Mouse (Mus musculus) spleen, adult 2 months (tissue): ENCODE results near the gene Gfral. TPM values are rescaled to one million over a fixed set of nuclear protein-coding genes. Genes with fewer than 3 reads are reported as not detected.

Experiments
- DNase-seq, 2 experiments: peaks; one replicate each; pipeline versions ENCODE4 v3.0.0 to v3.0.0-alpha.2; 2012 to 2021; ENCODE audit warnings: low spot score in 2 of 2, low read depth in 1 of 2
- H3K27ac ChIP-seq: fragments of 200-500 bp; 2 replicates; pipeline ENCODE4 v1.5.1; 2012; ENCODE audit warnings: low read length, inconsistent platforms; ENCODE audit not compliant: insufficient read depth
- H3K27me3 ChIP-seq: fragments of 200-500 bp; 2 replicates; pipeline ENCODE4 v1.6.1; 2012; ENCODE audit warnings: mild to moderate bottlenecking, moderate library complexity, low read length, inconsistent platforms; ENCODE audit not compliant: control insufficient read depth, insufficient read depth
- H3K36me3 ChIP-seq: fragments of 200-500 bp; 2 replicates; pipeline ENCODE4 v1.6.1; 2012; ENCODE audit warnings: mild to moderate bottlenecking, low read length, inconsistent platforms; ENCODE audit not compliant: control insufficient read depth, insufficient read depth
- H3K4me1 ChIP-seq: fragments of 200-500 bp; 2 replicates; pipeline ENCODE4 v1.6.1; 2011; ENCODE audit warnings: inconsistent platforms; ENCODE audit not compliant: control insufficient read depth, insufficient read depth, insufficient read length
- H3K4me3 ChIP-seq: fragments of 200-500 bp; 2 replicates; pipeline ENCODE4 v1.5.1; 2011; ENCODE audit warnings: mild to moderate bottlenecking, inconsistent platforms; ENCODE audit not compliant: insufficient read depth, insufficient read length; ENCODE audit errors: extremely low read depth
- CTCF ChIP-seq: fragments of 200-500 bp; IDR thresholded peaks from 2 replicates; pipeline ENCODE4 v1.5.1; 2011; ENCODE audit warnings: mild to moderate bottlenecking, inconsistent platforms; ENCODE audit not compliant: insufficient read depth, insufficient read length, insufficient replicate concordance; ENCODE audit errors: extremely low read depth
- POLR2A ChIP-seq: fragments of 200-500 bp; IDR thresholded peaks from 2 replicates; pipeline ENCODE4 v1.6.1; 2011; ENCODE audit warnings: low read depth, low read length, inconsistent platforms
- WGBS: fragments of 180-500 bp; shearing (Covaris S2); methylation state at CpG from one replicate; pipeline ENCODE4 v1.1.7; 2018; 5-methylcytosine and 5-hydroxymethylcytosine counted together
- polyA plus RNA-seq: library from polyadenylated mRNA; depleted of rRNA; stranded (reverse); fragments of >200 nt; gene quantifications from 2 replicates; pipeline ENCODE4 v1.2.3, GENCODE M21; 2012

Gfral gene
- polyA plus RNA-seq, 1 experiment = not detected

DNA sequence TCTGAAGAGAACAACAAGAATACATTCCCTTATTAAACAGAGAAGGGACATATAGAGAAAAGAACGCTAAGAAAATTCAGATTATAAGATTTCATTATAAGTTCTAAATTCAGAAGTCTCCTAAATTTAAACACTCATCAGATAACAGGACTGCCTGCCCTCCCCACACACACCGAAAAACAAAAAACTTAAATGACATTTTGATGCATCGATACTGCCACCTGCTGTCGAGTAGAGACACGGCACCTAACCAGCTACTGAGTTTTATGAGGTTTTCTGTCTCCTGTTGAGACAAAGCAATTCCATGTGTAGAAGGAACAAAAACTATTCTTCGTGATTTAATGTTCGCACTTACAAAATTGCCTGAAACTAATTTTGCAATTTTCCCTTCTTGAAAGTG, 23.2 kb upstream of the Gfral start:
- DNase-seq = peak; percentile 11 to 29
- WGBS = 2% methylated on average over 7 of the region's 7 CpGs

DNA sequence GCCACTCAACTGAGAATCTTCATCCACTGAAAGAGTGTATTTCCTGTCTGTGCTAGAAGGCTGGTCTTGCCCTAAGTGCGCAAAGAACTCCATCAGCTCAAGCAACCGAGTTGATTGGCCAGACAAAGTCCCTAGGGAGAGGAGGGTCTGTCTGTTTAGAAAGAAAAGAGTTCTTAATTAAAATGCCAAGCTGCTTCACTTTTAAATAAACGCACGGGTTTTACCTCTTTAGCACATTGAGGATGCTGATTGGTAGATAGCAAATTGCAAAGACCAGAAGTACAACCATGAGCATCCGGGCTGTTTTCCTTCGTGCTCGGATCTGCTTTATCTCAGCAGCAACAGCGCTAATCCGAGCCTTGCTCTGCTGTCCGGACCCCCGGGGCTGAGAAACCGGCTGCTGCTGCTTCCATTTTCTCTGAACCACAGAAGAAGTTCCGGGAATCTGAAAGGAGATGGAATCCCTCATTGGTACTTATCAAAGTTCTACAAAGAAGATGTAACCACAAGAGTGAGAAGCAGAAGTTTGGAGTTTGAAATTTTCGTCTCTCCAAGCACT, 22.6 kb upstream of the Gfral start:
- DNase-seq = no peak
- TF ChIP-seq CTCF = no peak
- no peak for TF ChIP-seq POLR2A
- Histone ChIP-seq H3K4me1 (no peaks in the 10 kb centered on the region), H3K27me3 (no peaks in the 10 kb centered on the region), H3K4me3 (no peak overlapping the region), H3K36me3 (no peaks in the 10 kb centered on the region), H3K27ac (no peak overlapping the region)
- WGBS = 6% methylated on average over 14 of the region's 14 CpGs

More for the DNA sequence above, 23.2 kb upstream of the Gfral start:
- Histone ChIP-seq H3K4me3 (no peak overlapping the region), H3K27me3 (no peaks in the 10 kb centered on the region), H3K36me3 (no peaks in the 10 kb centered on the region), H3K27ac (no peak overlapping the region), H3K4me1 (no peaks in the 10 kb centered on the region)
- TF ChIP-seq POLR2A (no peak), CTCF (peak; percentile 21; the same call in 1 of the 2 replicates)

DNA sequence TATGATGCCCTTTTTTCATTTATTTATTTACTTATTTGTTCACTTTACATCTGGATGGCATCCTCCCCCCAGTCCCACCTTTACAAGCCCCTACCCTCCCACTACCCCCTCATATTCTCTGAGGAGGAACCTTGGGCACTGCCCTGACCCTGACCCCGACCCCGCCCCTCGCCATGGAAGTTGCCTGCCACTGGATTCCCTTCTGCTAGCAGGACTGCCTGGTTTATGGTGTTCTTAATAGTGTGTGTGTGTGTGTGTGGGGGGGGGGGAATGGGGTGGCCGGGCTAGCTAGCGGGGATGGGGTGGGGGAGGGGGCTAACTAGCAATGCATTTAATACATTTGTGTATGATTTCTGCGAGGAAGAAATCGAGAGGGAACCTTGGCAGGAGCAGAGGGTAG, 21.4 kb upstream of the Gfral start:
- Histone ChIP-seq H3K27me3 (no peaks in the 10 kb centered on the region), H3K36me3 (no peaks in the 10 kb centered on the region), H3K27ac (no peak overlapping the region), H3K4me3 (no peak overlapping the region), H3K4me1 (peaks cover 4% of the 10 kb centered on the region; the same call in 1 of the 2 replicates)
- 75% methylated on average over 7 of the region's 7 CpGs for WGBS
- TF ChIP-seq CTCF = no peak
- no peak for TF ChIP-seq POLR2A
- no peak for DNase-seq

DNA sequence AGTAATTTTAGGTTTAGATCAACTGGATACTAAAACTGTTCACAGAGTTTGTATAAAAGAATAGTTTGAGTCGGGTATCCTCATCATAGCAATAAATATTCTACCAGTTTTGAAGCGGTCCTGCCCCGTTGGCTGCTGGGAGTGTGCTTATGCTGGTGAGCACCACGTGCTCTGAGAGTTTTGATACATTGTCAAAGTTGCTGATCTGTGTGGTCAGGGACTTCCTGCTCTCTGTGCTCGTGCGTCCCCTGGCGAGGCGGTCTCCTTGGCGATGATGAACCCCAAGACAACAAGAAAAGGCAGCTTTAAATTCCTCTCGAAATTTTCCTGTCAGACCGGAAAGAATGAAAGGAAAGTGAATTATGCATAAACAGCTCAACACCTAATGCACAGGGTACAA, 16.9 kb upstream of the Gfral start:
- H3K4me3 ChIP-seq = no peak overlapping the region; the same call in 1 of the 2 replicates
- H3K27ac ChIP-seq = no peak overlapping the region
- peaks cover 4% of the 10 kb centered on the region; the same call in 1 of the 2 replicates for H3K4me1 ChIP-seq
- 8% methylated on average over 11 of the region's 11 CpGs for WGBS
- no peaks in the 10 kb centered on the region for H3K27me3 ChIP-seq
- no peaks in the 10 kb centered on the region for H3K36me3 ChIP-seq
- TF ChIP-seq CTCF = no peak
- no peak for TF ChIP-seq POLR2A
- peak; percentile 5 to 19 for DNase-seq

DNA sequence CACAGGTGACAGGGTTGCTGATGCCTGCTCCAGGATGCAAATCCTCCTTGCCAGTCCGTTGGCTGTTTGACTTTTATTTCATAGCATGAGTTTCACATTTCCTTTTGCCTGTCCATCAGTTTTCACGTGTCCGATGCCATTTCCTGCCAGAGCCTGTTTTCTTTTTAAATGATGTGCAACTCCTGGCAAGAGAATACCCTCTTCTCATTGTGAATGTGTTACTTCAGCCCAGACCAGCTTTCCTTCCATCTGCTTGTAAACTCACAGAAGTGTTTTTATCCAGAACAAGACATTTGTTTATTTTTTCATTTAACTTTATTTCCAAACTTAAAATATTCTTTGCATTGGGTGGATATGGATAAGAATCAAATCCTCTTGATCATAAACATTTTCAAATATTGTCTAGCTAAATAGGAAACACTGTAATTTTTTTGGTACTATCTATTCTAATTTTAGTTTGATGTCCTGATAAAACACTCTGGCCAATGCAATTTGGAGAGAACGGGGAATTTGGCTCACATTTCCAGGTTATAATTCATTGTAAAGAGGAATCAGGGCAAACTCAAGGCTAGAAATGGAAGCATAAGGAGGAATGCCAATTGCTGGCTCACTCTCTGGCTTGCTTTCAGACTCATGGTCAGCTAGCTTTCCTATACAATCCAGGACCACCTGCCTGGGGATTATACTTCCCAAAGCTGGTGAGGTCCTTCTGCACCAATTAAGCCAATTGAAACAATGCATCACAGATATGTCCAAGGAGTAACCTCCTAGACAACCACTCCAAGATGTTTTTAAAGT, 3.9 kb upstream of the Gfral start:
- no peaks in the 10 kb centered on the region for H3K36me3 ChIP-seq
- TF ChIP-seq POLR2A (no peak), CTCF (no peak)
- H3K4me3 ChIP-seq = no peak overlapping the region
- 67% methylated on average over 4 of the region's 4 CpGs for WGBS
- DNase-seq = no peak
- H3K4me1 ChIP-seq = no peaks in the 10 kb centered on the region
- no peaks in the 10 kb centered on the region for H3K27me3 ChIP-seq
- no peak overlapping the region for H3K27ac ChIP-seq

DNA sequence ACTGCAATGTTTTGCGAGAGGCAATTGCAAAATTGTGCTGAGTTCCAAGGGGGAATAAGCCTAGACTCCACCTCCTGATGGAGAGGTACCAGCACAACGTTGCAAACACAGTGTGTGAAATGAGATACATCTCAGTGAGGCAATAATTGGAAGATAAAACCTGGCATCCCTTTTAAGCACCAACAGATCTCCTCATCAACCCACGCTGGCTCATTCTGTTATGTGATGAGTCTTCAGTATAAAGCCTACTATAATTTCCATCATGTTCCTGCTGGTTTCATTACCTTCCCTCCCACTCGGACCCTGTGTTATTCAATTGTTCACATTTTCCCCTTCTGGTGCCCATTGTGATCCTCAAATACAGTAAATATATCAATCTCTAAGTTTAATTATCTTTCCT, 1.2 kb upstream of the Gfral start:
- Histone ChIP-seq H3K27me3 (no peaks in the 10 kb centered on the region), H3K36me3 (no peaks in the 10 kb centered on the region), H3K27ac (no peak overlapping the region), H3K4me3 (no peak overlapping the region), H3K4me1 (no peaks in the 10 kb centered on the region)
- TF ChIP-seq CTCF (no peak), POLR2A (no peak)
- no peak for DNase-seq
- WGBS = 74% methylated on average over 4 of the region's 4 CpGs

DNA sequence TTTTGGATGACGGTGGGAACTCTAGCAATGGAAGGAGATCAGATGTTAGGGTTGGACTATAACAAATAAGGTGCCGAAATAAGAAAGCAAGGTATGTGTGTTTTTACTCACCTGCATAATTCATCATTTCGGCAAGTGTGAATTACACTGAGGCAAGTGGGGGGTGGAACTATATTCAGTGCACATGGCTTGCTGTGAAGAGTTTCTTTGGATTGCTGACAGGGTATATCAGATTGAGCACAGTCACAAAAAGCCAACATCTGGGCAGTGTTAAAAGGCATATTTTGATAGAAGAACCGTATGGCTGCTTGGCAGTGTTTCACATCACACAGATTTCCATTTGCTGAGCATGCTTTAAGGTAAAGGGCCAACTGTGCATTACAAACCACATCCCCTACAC, 16.5 kb downstream of the Gfral start:
- no peaks in the 10 kb centered on the region for H3K27me3 ChIP-seq

More for the DNA sequence above, 16.5 kb downstream of the Gfral start:
- no peak overlapping the region for H3K27ac ChIP-seq
- DNase-seq = no peak
- no peak overlapping the region for H3K4me3 ChIP-seq
- 85% methylated on average over 4 of the region's 4 CpGs for WGBS
- H3K4me1 ChIP-seq = no peaks in the 10 kb centered on the region
- no peak for TF ChIP-seq CTCF
- TF ChIP-seq POLR2A = no peak
- H3K36me3 ChIP-seq = no peaks in the 10 kb centered on the region
